In genomic region chr17:6644673-6645072, GRCm38 (mm10) we compare ENCODE assay signal across 7 mouse cellular contexts. TPM values are rescaled to one million over a fixed set of nuclear protein-coding genes. Genes with fewer than 3 reads are reported as not detected.
DNase-seq lines count a peak whose midpoint lies in the region; ATAC-seq lines count a peak whose summit lies in the region.
"Not testable (repeated sequence)": the region's sequence is repeated elsewhere in the genome, so short reads cannot be mapped to it uniquely, and the experiment has no call there.
"Had no signal": no experiment of that assay in that cellular context is flagged by ENCODE, and none has a peak within 500 bp of the region (broad histone marks: within the 10 kb centered on the region; RNA-seq: fewer than 3 reads in every experiment).

No protein-coding gene starts in this region.

- H3K9ac ChIP-seq in hindbrain, embryonic 14.5 days, result not testable (repeated sequence)

- 91% methylated on average over 4 of the region's 4 CpGs for WGBS in hindbrain, embryonic 14.5 days

- H3K27ac ChIP-seq in hindbrain, embryonic 14.5 days, result not testable (repeated sequence)

- ATAC-seq in hindbrain, embryonic 14.5 days (ENCODE audit: low FRiP score), result not testable (repeated sequence)

- not testable (repeated sequence) for H3K36me3 ChIP-seq in hindbrain, embryonic 14.5 days (replicated peaks; ENCODE audit: control insufficient read depth, insufficient read depth)

- peak; percentile 4 for DNase-seq in MN1 (ENCODE audit: low spot score)
- DNase-seq in embryo, embryonic 10 days (ENCODE audit: low spot score), result peak; percentile 1
- DNase-seq in heart, adult 11 months, result peak; percentile 78
- peak; percentile 20 for DNase-seq in hindbrain, embryonic 14.5 days (ENCODE audit: low spot score)

- H3K4me3 ChIP-seq in hindbrain, embryonic 14.5 days (replicated peaks; ENCODE audit: low read length), result not testable (repeated sequence)

- not testable (repeated sequence) for H3K27me3 ChIP-seq in hindbrain, embryonic 14.5 days (ENCODE audit: control insufficient read depth, insufficient read depth, low read length)

- not testable (repeated sequence) for H3K9me3 ChIP-seq in hindbrain, embryonic 14.5 days (ENCODE audit: control insufficient read depth, low read length)

- H3K4me1 ChIP-seq in hindbrain, embryonic 14.5 days (replicated peaks; ENCODE audit: control insufficient read depth, insufficient read depth, low read length), result not testable (repeated sequence)

- H3K4me2 ChIP-seq in hindbrain, embryonic 14.5 days (replicated peaks), result not testable (repeated sequence)

RNA-seq across cellular contexts. Expression of gene Dynlt1f, which starts 11.0 kb away (rescaled TPM):
- polyA plus RNA-seq in hindbrain, embryonic 14.5 days (2014; fragmentation: Nextera tagmentation; extraction: Ambion mirVana), result 290 and 320 TPM in 2 replicates

RNA-seq across cellular contexts. Expression of gene Sytl3, which starts 14.2 kb away (rescaled TPM):
- 0.91 and 1.0 TPM in 2 replicates for polyA plus RNA-seq in hindbrain, embryonic 14.5 days (2014; fragmentation: Nextera tagmentation; extraction: Ambion mirVana)
- polyA plus RNA-seq: adrenal gland, adult 2 months; G1E; Patski had no signal

RNA-seq across cellular contexts. Expression of gene Dynlt1c, which starts 43.2 kb away (rescaled TPM):
- polyA plus RNA-seq in hindbrain, embryonic 14.5 days (2014; fragmentation: Nextera tagmentation; extraction: Ambion mirVana), result 36.3 and 46.8 TPM in 2 replicates

Comparison
In these comparisons a context has a peak if more than half of its experiments do, and no peak if none do; other contexts are left out.
1. DNase-seq: peak in every context shown above with its lines; median percentile 78 in heart, adult 11 months; 20 in hindbrain, embryonic 14.5 days; 4 in MN1; 1 in embryo, embryonic 10 days.